Mouse (Mus musculus) heart, adult 11 months (tissue): Measurements from ENCODE around the gene Lrba.

Source experiments
- DNase-seq: peaks from one replicate; pipeline ENCODE4 v3.0.0; 2022

The Lrba gene

DNA sequence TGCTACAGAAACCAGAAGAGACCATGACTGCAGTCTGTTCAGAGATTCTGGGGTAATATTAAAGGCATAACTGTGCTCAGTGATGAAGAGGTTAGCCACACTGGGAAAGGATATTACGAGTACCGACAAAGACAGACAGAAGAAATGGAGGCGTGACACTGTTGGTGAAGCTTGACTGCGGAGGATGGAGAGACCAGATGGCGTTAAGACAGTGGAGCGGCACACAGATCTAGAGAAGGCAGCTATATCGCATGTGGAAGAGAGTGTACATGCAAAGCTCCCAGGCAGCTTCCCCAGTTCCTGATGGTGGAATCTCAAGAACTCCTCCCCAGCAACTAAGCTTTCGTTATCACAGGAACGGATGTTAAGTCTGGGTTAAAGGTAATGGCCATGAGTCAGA lies 579.8 kb downstream of the Lrba start:
- peak; percentile 80 for DNase-seq

DNA sequence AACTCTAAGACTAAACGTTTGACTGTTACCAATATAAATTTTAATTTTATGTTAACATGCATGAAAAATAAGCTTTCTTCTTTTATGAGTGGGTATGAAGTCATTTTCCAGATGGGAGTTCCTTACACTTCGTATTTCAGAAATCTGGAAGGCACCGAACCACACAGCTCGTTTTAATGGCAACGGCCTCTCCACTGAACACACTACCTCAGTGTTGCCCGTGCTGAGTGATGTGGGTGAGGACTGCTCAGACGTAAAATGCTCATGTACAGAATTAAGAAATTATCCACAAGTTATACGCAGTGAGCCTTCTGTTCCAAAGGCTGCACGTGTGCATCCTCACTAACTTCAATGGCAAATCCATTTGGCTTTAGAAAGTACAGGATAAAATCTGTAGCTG lies 582.4 kb downstream of the Lrba start:
- peak; percentile 55 for DNase-seq

DNA sequence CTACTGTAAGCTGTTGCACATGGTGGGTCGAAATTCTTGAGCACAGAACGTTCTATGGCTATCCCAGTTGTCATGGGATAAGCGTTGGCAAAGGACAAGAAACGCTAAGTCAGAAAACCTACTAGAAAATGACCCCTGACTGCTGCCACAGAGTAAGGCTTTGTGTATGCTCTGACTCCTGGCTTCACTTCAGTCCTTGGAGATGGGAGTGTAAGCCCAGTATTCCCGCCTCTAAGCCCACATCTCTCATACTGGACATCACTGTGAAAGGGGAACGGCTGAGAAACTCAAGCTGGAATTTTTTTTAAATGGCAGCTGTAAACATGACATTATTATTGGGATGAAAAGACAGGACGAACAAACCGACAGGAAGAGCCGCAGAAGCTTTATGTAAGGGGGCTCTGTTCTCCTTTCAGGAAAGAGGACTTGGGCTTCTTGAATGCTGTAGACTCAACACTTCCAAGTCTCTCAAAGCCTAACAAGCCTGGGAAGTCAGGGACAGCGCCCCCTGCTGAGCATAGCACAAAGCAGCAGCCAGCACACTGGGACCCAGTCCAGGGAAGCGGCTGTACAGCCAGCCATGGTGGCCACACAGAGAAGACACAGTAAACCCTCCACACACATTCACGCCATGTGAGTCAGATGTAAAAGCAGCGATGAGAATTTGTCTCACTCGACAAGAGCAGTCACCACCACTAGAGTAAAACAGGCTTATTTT lies 583.4 kb downstream of the Lrba start:
- DNase-seq = peak; percentile 88

DNA sequence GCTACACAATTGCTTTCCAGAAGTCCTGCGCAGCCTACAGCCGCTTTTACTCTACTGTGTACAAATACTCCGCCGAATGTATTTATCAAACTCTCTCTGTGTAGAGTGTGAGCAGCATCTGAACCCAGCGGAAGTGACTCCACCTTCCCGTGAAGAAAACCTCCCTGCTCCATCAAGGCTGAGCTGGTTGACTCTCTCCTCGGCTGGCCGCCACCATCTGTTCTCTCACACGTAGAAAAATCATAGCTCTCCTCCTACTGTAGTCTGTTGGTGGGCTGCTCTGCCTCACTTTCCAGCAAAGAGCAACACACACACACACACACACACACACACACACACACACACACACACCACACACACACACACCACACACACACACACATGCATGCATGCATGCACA lies 584.7 kb downstream of the Lrba start:
- no peak for DNase-seq

DNA sequence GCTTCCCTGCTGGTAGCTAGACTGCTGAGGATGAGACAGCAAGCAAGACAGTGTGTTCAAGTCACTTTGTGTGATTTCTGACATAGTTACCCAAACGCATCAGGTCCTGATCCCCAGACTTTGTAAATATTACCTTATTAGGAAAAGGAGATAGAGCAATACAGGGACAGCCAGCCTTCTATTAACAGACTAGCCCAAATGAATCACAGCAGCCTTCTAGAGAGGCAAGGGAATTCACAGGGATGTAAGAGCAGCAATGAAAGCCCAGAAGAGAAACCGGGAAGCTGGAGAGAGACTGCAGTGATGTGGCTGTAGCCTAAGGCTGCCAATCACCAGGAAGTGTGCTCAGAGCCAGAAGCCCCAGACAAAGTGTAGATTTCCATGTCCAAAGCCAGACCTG lies 585.2 kb downstream of the Lrba start:
- peak; percentile 16 for DNase-seq

DNA sequence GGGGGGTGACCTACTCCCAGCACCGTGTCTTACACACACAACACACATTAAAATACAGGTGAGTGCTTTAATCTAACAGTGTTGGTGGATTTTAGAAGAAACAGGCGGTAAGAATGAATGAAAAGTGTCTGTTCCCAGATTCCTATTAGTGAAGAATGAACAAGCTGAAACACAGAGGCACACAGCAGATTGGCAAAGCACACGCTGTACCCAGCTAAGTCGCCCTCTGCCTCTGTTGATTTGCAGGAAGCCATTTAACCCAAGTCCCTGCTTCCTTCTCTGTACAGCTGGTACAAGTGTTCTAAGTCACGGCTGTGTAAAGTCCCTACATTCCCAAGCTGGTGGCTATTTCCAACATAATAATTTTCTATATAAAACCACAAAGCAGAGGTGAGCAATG lies 586.4 kb downstream of the Lrba start:
- no peak for DNase-seq

DNA sequence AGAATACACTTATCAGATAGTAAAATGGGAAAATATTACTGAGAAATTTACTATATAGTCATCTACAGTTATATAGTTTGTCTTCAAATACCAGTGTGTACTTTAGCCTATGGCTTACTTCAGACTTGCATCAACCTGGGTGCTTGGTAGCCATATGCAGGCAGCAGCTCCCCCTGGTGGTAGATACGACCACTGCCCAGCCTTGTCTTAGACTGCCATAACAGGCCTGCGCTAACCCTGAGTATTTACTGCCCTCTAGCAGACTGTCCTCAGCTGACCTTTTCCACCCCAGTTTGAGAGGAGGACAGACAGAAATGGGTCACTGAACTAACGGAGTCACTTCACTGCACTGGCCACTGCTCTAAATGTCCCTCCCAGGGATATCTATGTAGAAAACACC lies 588.2 kb downstream of the Lrba start:
- peak; percentile 98 for DNase-seq

DNA sequence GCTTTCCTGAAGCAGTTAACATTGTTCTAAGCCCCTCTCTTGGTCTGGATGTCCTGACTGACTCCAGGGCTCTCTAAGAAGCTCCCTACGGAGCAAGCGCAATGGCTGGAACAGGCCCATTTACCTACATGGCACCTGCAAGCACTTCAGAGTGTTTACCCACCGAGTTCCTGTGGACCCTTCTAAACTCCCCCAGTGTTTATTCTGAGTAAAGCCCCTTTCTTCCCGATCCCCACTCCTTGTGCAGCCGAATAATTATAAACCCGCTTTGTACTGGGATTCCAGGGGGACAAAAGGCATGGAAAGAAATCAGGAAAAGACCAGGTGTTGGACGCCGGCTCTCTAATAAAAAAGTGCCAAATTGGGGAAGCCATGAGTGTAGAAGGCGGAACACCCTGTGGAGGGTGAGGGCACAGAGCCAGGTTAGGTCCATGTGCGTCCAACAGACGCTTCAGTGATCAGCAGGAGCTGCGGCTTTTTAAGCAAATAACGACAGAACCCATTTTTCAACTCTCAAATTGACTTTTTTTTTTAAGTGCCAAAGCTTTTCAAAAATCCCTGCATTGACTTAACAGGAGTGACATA lies 593.6 kb downstream of the Lrba start:
- peak; percentile 56 for DNase-seq

DNA sequence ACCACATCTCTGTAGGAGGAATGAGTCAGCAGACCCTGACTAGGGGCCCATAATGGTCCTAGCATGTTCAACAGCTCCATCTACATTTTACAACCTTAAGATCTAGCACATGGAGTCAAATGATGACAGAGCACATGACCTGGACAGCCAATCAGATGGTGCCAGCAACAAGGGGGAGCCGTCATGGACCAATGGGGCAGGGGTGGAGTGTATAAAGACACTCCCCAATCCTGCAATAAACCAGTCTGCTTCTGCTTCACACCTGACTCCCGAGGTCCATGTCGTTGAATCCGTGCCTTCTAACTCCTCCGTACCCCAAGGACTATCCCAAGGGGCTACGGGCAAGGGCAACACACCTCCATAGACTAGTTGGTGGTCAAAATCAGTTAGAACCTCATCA lies 594.9 kb downstream of the Lrba start:
- DNase-seq = peak; percentile 76

DNA sequence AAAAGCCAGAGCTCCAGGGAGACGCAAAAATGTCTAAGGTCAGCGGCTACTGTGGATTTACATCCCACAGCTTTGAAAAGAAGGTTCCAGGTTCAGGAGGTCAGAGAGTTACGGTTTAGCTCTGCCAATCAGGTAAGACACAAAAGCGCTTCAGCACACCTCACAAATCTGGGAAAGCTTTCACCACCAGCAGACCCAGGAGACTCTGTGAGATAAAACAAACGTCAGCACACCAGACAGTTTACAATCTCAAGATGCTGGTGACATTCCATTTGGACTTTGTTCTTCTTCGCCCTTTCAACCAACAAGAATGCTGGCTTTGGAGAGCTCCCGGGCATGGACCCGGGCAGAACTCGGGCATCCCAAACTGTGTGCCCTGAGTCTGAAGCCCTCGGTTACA lies 595.9 kb downstream of the Lrba start:
- peak; percentile 29 for DNase-seq

DNA sequence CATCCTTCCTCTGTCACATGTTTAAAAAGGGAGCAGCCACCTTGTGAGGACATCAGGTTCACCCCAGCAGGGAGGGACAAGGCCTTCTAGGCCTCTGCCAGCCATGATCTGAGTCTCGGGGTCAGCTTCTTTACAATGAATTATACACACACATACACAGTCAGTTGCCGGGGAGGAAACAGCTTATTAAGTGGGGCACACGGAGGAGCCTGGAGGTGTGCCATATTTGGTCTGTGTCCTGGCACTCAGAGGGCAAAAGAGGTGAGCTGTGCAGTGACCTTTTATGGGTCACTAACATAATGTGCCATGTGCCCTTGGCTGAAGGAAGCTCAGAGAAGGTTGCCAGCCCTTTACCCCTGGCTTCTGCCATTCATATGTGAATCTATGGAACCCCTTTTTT lies 596.9 kb downstream of the Lrba start:
- DNase-seq = peak; percentile 61

DNA sequence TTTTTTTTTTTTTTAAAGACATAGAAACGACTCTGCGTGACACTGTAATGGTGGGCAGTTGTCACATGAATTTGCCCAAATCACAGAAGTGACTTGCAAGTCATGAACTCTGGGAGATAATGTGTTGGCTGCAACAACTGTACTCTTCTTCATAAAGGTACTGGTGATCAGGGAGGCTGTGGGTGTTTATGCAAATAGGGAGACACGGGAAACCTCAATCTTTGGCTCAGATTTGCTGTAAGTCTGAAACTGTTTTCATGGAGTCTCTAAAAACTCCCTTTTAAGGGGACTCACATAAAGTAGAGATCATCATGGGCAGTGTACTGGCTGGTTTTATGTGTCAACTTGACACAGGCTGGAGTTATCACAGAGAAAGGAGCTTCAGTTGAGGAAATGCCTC lies 603.0 kb downstream of the Lrba start:
- no peak for DNase-seq

DNA sequence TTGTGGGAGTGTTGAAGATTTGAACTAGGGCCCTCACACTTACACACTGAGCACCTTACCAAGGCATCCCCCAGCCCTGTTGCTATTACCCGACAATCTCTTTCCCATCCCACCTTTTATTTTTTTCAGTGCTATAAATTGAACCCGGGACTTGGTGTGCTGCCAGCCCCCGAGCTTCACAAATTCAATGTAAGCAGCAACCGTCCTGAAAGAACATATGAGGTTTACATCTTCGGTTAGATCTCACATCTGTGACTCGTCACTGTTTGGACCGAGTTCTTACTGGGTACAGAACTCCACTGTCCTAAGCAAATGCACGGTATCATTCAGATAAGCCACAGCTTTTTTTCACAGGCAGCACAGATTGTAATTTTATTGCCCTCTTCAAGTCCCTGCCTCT lies 607.6 kb downstream of the Lrba start:
- no peak for DNase-seq
